Mouse (Mus musculus) splenic B cell, adult 2 months (primary cell): ENCODE data around the gene Misp.

ENCODE experiments used
- DNase-seq: peaks from one replicate; pipeline ENCODE4 v3.0.0-alpha.2; 2011; ENCODE audit warnings: low read depth, low spot score
- H3K27me3 ChIP-seq: 2 replicates; pipeline ENCODE4 v1.6.1; 2012; ENCODE audit warnings: mild to moderate bottlenecking, low read length, moderate library complexity, mixed read lengths; ENCODE audit not compliant: control insufficient read depth, poor library complexity, insufficient read depth, severe bottlenecking
- H3K36me3 ChIP-seq: 2 replicates; pipeline ENCODE4 v1.6.1; 2012; ENCODE audit warnings: mild to moderate bottlenecking, low read length, moderate library complexity, mixed read lengths; ENCODE audit not compliant: control insufficient read depth, poor library complexity, insufficient read depth, severe bottlenecking

Misp gene

DNA sequence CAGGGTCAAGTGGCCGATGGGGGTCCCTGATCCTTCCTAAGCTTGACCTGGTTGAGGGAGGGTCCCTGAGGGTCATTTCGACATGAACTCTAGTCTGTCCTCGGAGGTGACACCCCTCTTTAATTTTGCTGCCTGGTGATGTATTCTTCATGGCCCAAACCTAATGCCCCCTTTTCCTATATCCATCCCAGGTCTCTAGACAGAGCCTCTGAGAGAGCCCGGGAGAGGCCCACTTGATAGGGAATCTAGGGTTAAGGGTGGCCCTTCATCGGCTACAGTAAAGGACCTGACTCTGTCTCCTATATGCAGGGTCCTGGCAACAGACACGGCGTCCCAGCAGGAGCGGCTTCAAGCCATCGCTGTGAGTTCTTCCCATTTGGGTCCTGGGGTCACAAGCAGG is 14.5 kb upstream of the Misp start:
- Histone ChIP-seq H3K27me3 (no peaks in the 10 kb centered on the region), H3K36me3 (no peaks in the 10 kb centered on the region)
- DNase-seq, result no peak

DNA sequence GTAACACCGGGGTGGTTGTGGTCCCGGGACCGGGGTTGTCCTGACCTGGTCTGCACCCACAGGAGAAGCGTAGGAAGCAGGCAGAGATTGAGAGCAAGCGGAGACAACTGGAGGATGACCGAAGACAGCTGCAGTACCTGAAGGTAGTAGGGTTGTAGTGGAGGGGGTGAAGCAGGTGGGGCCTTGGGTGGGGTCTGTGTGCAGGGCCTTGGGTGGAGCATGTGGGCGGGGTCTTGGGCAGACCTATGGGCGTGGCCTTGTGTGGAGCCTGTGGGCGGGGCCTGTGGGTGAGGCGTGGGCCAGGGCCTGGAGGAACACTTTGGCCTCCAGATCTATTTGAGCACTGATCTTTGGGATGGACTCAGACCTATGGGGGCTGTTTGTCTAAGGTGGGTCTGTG is 13.8 kb upstream of the Misp start:
- DNase-seq, result no peak
- no peaks in the 10 kb centered on the region for H3K27me3 ChIP-seq
- no peaks in the 10 kb centered on the region for H3K36me3 ChIP-seq

DNA sequence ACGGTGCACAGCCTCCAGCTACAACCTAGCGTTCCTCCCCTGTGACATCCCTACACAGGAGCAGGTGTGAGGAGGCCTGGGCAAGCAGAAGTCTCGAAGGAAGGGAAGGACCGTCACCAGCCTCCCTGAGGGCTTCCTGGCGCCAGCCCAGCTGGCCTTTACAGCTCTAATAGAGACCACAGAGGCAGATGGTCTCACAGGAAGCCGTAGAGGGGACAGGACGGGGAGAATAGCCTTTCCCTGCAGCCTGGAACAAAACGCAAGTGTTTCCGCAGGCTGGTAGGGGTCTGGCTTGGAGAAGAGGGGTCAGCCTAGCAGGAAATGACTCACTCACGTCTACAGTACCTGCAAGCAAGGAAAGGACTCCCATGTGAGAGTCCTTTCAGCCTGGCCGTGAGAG is 13.0 kb upstream of the Misp start:
- DNase-seq, result no peak
- Histone ChIP-seq H3K27me3 (no peaks in the 10 kb centered on the region), H3K36me3 (no peaks in the 10 kb centered on the region)

DNA sequence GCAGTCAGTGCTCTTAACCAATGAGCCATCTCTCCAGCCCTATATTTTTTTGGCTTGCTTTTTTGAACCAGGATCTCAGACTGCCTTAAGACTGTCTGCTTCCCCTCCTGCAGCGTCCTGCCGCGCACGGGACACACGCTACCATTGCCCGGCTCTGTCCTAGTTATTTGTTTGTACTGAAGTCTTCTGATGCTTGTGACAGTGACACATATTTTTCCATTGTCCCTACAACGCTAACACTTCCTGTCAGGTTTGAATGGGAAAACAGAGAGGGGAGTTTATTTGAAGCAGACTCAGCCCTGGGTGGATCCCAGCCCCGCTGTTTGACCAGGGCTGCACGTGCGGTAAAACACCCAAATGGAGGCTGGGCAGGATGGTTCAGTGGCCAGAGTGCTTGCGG is 12.1 kb upstream of the Misp start:
- no peak for DNase-seq
- Histone ChIP-seq H3K36me3 (no peaks in the 10 kb centered on the region), H3K27me3 (no peaks in the 10 kb centered on the region)

DNA sequence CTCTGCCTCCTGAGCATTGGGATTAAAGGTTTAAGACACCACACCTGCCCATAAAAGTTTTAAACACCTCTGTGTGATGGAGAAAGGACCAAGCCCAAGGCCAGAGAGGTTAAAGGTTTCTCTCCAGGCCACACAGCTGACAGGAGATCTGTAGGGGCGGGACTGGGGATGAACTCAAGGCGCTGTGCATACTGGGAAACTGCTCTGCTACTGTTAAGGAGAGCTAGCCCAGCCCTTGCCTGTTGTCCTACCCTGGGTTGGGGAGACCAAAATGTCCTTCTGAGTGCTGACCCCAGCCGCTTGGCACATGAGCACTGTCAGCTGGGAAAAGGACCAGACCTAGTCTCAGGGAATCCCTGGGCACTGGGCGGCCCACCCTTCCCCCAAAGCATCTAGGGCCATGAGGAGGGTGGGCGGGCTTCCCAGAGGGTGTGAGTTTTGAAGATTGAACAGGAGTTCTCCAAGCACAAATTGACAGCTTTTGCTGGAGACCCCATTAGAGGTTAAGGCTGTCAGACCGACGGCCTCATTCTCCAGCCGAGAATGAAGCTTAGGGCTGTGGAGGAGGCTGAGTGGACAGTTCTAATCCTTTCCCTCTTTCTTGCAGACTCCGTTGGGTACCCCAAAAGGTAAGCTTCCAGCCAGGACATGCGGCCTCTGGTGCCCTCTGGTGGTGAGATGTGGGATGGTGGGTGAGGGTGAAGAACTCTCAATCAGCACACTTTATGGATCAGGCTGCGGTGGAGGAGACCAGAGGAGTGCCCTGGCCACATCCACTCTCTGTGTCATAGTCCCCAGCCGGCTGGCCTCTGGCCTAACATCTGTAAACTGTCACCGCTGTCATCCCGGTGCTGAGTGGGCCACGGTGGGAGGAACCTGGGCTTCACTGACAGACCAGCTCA is 8.8 kb upstream of the Misp start:
- Histone ChIP-seq H3K27me3 (no peaks in the 10 kb centered on the region), H3K36me3 (no peaks in the 10 kb centered on the region)
- peak; percentile 86 for DNase-seq

DNA sequence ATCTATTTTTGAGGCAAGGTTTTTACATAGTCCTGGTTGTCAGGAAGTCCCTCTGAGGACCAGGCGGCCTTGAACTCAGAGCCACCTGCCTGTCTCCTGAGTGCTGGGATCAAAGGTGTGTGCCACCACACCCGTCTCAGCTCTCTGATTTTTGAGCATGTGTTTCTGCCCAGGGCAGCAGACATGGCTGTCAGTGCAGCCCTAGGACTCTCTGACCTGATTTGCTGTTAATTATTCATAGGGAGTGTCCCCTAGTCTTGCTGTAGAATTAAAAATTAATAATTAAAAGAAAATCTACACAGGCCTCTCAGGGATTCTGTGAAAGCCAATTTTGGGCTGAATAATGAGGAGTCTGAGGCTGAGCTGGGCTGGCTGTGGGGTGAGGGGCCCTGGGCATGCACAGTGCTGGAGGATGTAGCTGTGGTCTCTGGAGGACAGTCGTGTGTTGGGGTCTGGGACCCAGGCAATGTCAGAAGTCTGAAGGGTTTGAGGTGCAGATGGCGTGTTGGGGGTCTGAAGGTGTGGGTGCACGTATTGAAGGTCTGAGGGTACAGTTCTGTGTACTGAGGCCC is 6.4 kb upstream of the Misp start:
- Histone ChIP-seq H3K36me3 (no peaks in the 10 kb centered on the region), H3K27me3 (no peaks in the 10 kb centered on the region)
- no peak for DNase-seq

DNA sequence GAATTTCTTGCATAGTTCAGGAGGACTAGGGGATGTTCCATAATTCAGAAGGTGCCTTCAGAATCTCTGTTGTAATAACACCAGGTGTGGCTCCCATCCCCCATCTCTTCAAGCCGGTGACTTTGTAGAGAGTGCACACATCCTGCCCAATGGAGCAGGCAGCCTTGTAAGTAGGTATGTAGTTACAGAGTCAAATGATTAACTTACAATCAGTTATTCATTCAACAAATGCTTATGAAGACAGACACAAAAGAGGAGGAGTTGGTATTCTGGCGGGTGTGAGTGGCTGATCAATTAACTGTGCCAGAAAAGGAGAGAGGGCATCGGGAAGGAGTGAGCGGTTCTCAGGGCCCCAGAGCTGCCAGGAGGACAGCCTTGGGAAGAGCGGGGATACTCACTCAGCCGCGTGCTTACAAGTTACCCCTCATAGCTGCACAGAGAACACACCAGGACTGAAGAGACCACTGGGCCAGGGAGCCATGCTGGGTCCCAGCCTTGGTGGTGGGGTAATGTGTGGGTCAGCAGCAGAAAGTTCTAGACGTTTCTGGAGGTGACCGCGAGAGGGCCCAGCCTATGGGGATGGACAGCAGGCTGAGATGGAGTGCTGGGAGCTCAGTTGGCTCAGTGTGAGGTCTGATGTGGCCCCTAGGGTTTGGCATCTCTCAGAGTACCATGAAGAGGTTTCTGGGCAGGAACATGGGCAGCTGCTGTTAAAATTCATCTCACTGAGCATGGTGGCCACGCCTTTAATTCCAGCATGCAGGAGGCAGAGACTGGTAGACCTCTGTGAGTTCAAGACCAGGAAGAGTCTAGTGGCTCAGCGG is 4.9 kb upstream of the Misp start:
- no peak for DNase-seq
- no peaks in the 10 kb centered on the region for H3K27me3 ChIP-seq
- no peaks in the 10 kb centered on the region for H3K36me3 ChIP-seq

DNA sequence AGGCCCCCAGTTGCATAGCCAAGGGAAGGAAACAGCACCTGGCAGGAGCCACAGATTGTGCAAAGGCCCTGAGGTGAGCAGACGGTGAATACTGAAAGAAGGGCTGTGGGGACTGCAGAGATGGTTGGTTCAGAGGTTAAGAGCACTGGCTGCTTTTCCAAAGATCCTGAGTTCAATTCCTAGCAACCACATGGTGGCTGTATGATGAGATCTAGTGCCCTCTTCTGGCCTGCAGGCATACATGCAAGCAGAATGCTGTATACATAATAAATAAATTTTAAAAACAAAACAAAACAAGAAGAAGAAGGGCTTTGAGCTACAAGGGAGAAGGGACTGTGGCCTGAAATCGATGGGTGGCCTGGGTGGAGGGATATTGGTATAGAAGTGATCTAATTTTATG is 3.7 kb upstream of the Misp start:
- no peak for DNase-seq
- H3K36me3 ChIP-seq, result no peaks in the 10 kb centered on the region
- no peaks in the 10 kb centered on the region for H3K27me3 ChIP-seq

DNA sequence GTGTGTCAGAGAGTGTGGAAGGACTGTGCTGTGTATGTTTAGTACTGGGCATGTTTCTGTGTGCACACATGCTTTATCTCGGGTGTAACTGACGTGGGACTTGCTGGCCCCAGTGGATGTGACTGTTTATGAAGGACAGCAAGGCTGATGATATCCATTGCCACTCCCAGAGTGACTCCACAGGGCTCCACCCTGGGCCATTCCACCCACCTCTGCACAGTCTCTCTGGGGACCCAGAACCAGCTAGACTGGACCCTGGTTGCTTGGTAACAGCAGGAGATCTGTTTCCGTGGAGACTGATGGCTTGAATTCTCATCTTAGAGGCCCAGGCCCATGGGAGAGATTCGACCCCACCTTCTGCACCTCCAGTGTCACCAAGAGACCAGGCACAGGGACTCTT is 2.6 kb upstream of the Misp start:
- H3K36me3 ChIP-seq, result no peaks in the 10 kb centered on the region
- DNase-seq, result no peak
- no peaks in the 10 kb centered on the region for H3K27me3 ChIP-seq

DNA sequence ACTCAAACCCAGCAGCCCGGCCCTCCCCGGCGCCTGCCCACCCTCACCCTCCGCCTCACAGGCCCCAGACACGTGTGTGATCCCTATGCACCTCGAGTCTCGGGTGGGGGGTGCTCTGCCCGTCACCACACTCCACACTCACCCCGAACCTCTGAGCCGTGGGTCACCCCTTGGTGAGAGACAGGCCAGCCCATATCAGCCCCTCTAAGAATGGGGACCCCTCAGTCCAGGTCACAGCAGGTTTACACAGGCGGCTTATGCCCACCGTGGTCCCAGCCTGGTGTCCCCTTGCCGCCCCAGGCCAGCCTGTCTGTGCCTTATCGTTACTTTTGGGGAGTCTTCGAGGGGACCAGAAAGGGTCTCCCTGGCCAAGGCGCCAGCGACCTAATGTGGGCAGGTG is 1.2 kb upstream of the Misp start:
- H3K36me3 ChIP-seq, result no peaks in the 10 kb centered on the region
- no peaks in the 10 kb centered on the region for H3K27me3 ChIP-seq
- no peak for DNase-seq

DNA sequence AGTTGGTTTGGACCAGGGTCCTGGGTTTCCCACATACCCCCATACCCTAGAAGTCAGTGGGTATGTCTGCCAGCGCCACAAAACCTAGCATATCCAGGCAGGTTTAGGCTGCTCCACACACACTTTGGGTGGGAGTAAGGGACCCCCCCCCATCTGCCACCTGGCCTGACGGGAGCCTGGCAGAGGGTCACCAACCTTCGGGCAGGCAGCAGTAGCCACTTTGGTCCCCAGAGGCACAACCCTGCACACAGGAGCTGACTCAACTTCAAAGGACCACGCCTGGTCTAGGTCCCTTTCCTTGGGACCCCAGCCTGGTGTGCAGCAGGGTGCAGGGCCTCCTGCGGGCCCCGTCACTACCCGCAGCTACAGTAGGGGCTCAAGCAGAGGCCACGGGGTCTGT is 512 bp upstream of the Misp start:
- H3K36me3 ChIP-seq, result no peaks in the 10 kb centered on the region
- no peaks in the 10 kb centered on the region for H3K27me3 ChIP-seq
- DNase-seq, result no peak

DNA sequence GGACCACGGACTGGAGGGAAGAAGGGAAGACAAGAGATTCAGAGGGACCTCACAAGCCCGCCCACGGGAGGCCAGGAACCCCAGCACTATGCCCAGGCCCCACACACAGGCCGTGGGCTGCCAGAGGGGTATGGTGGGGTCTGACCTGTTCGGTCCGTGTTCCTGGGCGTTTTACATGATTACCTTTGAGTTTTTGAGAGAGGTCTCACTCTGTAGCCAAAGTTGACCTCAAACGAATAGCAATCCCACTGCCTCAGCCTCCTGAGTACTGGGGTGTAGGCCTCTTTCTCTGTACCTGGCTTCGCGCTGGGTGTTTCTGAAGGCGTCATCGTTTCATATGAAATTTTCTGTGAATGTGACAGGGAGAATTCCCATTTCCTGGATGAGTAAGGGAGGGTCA is 942 bp downstream of the Misp start:
- DNase-seq, result no peak

DNA sequence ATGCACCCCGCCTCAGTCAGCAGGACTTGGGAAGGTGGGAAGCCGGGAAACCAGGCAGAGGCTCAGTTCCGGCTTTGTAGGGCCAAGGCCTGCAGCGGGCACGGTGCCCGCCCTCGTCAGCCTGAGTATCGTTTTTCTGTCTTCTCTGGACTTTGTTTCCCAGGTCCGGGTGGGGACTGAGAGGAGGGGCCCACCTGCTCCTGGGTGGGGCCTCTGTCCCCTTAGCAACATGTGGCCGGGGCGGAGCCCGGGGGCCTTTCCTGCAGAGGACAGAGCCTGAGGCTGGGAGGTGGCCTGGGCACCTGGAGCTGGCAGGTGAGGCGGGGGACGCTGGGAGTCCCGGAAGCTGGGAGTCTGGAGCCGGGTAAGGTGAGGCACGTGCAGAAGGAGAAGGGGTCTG is 1.6 kb downstream of the Misp start:
- Histone ChIP-seq H3K36me3 (no peaks in the 10 kb centered on the region), H3K27me3 (no peaks in the 10 kb centered on the region)
- DNase-seq, result no peak

More for the DNA sequence above, 942 bp downstream of the Misp start:
- Histone ChIP-seq H3K36me3 (no peaks in the 10 kb centered on the region), H3K27me3 (no peaks in the 10 kb centered on the region)

DNA sequence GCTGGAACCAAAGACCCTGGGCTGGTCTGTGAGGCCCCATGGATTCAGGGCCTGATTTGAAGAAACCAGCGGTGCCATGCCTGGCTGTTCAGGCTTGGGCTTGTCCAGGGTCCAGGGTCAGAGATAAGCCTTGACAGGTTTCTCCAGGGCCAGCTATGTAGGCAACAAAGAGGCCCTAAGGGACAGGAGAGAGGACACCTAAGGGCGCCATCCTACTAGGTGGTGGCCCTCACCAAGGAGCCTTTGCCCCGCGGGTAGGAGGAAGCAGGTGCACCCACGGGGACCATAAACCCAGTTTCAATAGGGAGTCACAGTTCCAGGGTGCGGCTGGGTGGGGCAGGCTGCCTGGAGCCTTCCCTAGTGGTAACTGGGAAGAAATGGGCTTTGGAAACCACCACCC is 2.2 kb downstream of the Misp start:
- H3K36me3 ChIP-seq, result no peaks in the 10 kb centered on the region
- DNase-seq, result no peak

DNA sequence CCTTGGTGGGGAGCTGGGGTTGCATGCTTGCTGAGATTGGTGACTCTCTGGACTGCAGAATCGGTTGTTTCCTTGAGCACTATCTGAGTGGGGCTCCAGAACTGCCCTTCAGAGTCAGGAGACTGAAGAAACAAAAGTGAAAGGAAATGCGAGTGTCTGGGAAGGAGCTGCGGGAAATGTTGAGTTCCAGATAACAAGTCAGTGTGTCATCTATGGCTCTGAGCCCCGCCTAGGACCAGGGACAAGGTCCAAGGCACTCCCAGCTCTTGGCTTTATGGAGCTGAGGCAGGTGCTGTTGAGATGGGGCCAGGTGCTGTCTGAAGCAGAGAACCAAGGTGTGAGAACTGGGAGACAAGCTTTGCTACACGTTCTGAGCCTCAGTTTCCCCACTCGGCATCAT is 3.6 kb downstream of the Misp start:
- no peak for DNase-seq
- no peaks in the 10 kb centered on the region for H3K27me3 ChIP-seq
- no peaks in the 10 kb centered on the region for H3K36me3 ChIP-seq

More for the DNA sequence above, 2.2 kb downstream of the Misp start:
- no peaks in the 10 kb centered on the region for H3K27me3 ChIP-seq
